Mouse (Mus musculus): ENCODE results near the gene Rbx1. TPM values are rescaled to one million over a fixed set of nuclear protein-coding genes. Genes with fewer than 3 reads are reported as not detected.
"Not testable (repeated sequence)": the region's sequence is repeated elsewhere in the genome, so short reads cannot be mapped to it uniquely, and the experiment has no call there.

The Rbx1 gene
- total RNA-seq (2021): 107 and 141 TPM in 2 replicates
- long read RNA-seq, transcript Rbx1-204 (5 exons, 651 nt): minor isoform, 9 of 174 reads
- long read RNA-seq, transcript Rbx1-203 (2 exons, 794 nt): minor isoform, 8 of 174 reads
- long read RNA-seq, transcript Rbx1-201 (5 exons, 1,675 nt): major isoform, 154 of 174 reads
- long read RNA-seq, partial matches to known transcripts: 2 of 174 reads
- long read RNA-seq, other reads (novel, unspliced or antisense): 1 of 174 reads

- DNase-seq: peak; percentile 99
These were observed at the start of gene Rbx1 for GRCm38 (mm10) chr15:81465901-81466737. Rbx1 (plus strand) TSS chr15:81466296.

GRCm38 (mm10) chr15:81416763-81417310, 49.3 kb upstream of the Rbx1 start:
- DNase-seq: peak; percentile 67

DNA sequence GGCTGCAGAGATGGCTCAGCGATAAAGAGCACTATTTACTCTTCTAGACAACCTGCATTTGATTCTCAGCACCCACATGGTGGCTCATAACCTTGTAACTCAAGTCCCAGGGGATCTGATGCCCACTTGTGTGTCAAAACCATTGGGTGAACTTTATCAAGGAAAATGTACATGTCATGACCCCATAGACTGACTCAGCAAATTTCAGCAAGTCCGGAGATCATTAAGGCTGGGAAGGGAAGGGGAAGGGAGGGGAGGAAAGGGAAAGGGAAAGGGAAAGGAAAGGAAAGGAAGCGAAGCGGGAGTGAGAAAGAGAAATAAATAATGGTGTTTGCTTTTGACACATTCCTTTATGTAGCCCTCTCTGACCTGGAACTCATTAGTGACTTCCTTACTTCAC, 48.0 kb upstream of the Rbx1 start:
- no peak for DNase-seq

GRCm38 (mm10) chr15:81421454-81421853, 44.6 kb upstream of the Rbx1 start:
- DNase-seq: no peak

GRCm38 (mm10) chr15:81422156-81422681, 43.9 kb upstream of the Rbx1 start:
- no peak for DNase-seq

- DNase-seq: no peak
These were observed 40.8 kb upstream of the Rbx1 start for GRCm38 (mm10) chr15:81425311-81425710.

- no peak for DNase-seq
These were observed 38.1 kb upstream of the Rbx1 start for GRCm38 (mm10) chr15:81427947-81428346.

- DNase-seq: no peak
These were observed 34.9 kb upstream of the Rbx1 start for GRCm38 (mm10) chr15:81431195-81431594.

DNA sequence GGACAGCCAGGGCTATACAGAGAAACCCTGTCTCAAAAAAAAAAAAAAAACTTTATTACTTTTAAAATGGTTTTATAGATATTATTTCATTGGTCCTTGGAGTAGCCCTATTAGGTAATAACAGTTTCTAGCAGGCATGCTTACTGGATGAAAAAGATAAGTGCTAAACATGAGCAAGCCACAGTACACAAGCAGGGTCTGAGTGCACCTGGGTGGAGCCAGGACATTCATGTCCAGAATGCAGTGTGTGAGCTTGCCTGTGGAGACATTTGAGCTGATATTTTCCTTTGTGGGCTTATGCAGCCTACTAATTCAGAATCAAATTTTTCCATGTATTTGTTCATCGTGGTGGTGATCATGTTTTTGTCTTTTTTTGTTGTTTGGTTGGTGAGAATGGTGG, 27.8 kb upstream of the Rbx1 start:
- no peak for DNase-seq

GRCm38 (mm10) chr15:81439236-81439635, 26.9 kb upstream of the Rbx1 start:
- no peak for DNase-seq

DNA sequence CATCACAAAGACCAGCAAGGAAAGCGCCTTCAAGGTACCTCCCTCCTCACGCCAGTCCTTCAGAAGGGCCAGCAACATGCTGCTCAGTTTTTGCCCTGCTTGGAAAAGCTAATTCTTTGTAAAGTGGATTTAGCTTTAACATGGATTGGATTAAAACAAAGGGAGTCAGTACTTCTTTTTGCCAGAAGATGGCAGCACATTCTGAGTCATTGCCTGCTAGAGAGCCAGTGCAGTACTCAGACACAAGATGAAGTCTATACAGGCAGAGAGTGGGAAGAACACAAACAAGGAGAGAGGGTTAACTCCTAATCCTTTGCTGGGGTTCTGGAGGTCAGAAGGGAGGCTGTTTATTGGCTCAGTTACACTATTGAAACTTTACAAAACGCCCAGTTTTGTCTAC, 17.6 kb upstream of the Rbx1 start:
- no peak for DNase-seq

- no peak for DNase-seq
These were observed 4.6 kb upstream of the Rbx1 start for GRCm38 (mm10) chr15:81461523-81461922.

DNA sequence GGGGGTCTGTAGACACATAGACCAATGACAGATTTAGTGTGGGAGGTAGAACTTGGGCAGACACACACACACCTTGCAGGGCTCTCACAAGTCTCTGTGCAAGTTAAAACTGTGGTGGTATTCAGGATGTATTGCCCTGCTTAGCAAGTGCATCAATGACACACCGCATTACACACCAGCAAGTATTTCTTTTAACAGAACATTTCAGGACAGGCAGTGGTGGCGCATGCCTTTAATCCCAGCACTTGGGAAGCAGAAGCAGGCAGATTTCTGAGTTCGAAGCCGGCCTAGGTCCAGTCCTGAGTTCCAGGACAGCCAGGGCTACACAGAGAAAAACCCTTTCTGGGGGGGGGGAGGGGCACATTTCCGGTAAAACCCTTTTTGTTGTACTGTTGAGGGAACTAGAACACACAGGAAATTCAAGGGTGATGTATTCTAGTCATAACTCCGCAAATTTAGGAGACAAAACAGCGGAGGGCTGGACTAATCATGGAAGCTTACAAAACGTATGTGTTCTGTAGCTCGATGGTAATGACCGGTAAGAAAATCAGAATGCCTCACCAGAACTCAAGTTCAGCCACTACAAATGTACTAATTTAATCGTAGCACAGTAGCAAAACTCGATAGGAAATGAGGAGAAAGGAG, 958 bp upstream of the Rbx1 start:
- no peak for DNase-seq

DNA sequence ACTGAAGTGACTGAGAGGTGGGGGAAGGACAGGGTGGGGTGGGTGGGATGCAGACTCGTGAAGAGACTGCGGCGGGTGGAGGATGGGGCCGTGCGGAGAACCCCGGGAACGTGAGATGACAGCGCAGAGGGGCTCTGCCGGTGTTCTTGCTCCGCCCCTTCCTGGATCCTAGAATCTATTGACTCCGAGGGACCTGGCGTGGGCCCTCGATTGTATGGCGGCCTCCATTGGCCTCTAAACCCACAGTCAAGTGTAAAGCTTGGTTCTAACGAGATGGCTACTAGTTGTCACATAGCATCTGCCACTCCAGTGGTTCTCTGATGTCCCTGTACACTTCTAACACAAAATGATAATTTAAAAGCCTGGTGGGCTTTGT, 630 bp downstream of the Rbx1 start:
- DNase-seq: no peak

DNA sequence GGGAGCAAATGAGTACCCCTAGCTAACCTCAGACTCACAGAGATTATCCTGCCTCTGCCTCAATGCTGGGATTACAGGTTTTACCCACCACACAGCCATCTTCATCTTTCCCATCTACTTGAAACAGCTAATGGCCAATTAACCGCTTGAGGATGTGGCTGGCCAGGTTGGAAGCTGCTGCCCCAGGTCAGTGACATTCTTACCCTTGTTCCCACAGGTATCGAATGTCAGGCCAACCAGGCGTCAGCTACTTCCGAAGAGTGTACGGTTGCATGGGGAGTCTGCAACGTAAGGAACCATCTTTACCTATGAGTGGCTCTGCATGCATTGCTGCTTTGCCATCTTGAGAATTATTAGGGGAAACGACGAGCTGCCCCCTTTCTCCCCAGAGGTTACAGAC, 4.6 kb downstream of the Rbx1 start:
- DNase-seq: no peak

- no peak for DNase-seq
These were observed 6.2 kb downstream of the Rbx1 start for GRCm38 (mm10) chr15:81472256-81472655.

DNA sequence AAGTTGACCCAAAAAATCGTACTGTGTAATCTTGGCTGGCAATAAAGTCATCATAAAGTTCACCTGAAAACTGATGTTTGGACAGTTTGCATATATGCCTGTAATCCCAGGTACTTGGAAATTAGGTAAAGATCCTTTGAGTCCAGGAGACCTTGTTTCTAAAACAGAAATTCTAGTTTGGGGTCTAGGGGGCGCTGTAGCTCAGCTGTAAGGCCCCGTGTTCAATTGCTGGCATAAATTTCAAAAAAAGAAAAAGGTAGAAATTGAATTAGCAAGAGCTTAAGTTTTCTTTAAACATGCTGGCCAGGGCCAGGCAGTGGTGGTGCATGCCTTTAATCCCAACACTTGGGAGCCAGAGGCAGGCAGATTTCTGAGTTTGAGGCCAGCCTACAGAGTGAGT, 9.6 kb downstream of the Rbx1 start:
- no peak for DNase-seq

- no peak for DNase-seq
These were observed 10.5 kb downstream of the Rbx1 start for GRCm38 (mm10) chr15:81476597-81476996.

GRCm38 (mm10) chr15:81479446-81480213, 13.5 kb downstream of the Rbx1 start:
- no peak for DNase-seq

DNA sequence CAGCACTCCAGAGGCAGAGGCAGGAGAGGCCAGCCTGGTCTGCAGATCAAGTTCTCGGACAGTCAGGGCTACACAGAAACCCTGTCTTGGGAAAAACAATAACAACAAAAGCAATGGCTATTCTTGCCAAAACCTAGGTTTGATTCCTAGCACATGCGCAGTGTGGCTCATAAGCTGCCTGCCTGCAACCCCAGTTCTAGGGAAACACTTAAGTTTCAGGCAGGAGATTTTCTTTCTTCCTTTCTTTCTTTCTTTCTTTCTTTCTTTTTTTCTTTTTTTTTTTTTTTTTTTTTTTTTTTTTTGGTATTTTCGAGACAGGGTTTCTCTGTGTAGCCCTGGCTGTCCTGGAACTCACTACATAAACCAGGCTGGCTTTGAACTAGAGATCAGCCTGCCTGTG, 14.2 kb downstream of the Rbx1 start:
- DNase-seq: not testable (repeated sequence)

DNA sequence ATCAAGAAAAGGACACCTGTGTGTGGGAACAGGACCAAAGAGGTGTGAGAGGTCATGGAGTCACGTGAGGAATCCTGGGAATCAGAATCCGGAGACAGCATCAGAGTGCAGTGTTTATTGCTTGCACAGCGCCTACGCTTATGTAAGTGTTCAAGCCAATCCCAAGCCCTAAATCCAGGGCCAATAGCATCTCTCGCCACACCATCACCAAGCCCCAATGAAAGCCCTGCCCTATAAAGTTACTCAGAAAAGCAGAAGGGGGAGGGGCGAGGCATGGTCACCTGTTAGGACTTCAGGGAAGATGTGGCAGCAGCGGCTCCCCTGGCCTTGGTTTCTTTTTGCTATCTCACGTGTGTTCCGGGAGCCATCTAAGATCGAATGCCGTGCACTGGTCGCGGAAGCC, 14.9 kb downstream of the Rbx1 start:
- DNase-seq: peak; percentile 15

- no peak for DNase-seq
These were observed 16.9 kb downstream of the Rbx1 start for GRCm38 (mm10) chr15:81482966-81483365.

All from adrenal gland, postnatal 25 days (tissue).